Mouse (Mus musculus) liver, postnatal 0 days (tissue): Measurements from ENCODE around the gene Hspg2.

Source experiments
- CTCF ChIP-seq: sonication (generic); IDR thresholded peaks from 2 replicates; pipeline ENCODE4 v1.5.1; 2016; ENCODE audit warnings: antibody characterized with exemption, low read depth
- EP300 ChIP-seq: IDR thresholded peaks from 2 replicates; pipeline ENCODE4 v1.6.1; 2016; ENCODE audit warnings: antibody characterized with exemption, low read depth, mild to moderate bottlenecking

DNA sequence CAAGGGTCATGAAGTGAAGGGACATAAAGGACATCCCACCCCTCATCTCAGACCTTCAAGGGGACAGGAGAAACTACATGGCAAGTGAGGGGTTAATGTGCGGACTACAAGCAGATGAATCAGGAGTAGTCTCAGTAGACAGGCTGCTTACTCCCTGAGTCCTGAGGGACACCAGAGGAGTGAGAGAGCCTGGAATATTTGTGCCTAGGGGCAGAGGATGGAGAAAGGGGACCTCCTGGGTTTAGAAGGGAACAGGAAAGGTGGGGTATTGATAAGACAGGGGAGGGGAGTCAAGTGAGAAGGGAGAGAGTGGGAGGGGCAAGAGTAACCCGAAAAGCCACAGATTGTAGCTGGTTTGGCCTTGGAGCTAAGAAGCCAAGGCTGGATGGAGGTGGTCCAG is 19.9 kb upstream of the Hspg2 start:
- TF ChIP-seq CTCF = no peak
- no peak for TF ChIP-seq EP300
